Mouse (Mus musculus) embryonic facial prominence, embryonic 11.5 days (tissue): ENCODE measurements around the gene Rps6kl1. TPM values are rescaled to one million over a fixed set of nuclear protein-coding genes. Genes with fewer than 3 reads are reported as not detected.

Source experiments
- ATAC-seq: fragments of 200-750 bp; cut with Nextera tagmentation; replicated peaks from 2 replicates; pipeline ENCODE4 v1.8.0; 2017; ENCODE audit warnings: low read depth; ENCODE audit not compliant: insufficient number of reproducible peaks, low FRiP score, low TSS enrichment
- DNase-seq: peaks from one replicate; pipeline ENCODE4 v3.0.0-alpha.2; 2015; ENCODE audit warnings: low spot score
- H3K27ac ChIP-seq: fragments of 300-500 bp; sonication (generic); replicated peaks from 2 replicates; pipeline ENCODE4 v1.5.1; 2014; ENCODE audit warnings: mild to moderate bottlenecking, low read depth, low read length, control low read depth
- H3K27me3 ChIP-seq: fragments of 300-500 bp; sonication (generic); 2 replicates; pipeline ENCODE4 v1.6.1; 2014; ENCODE audit warnings: mild to moderate bottlenecking, low read length, moderate library complexity, mixed read lengths; ENCODE audit not compliant: control insufficient read depth, insufficient read depth
- H3K36me3 ChIP-seq: fragments of 300-500 bp; sonication (generic); replicated peaks from 2 replicates; pipeline ENCODE4 v1.6.1; 2014; ENCODE audit warnings: low read depth, mild to moderate bottlenecking, low read length, moderate library complexity, mixed read lengths; ENCODE audit not compliant: control insufficient read depth, insufficient read depth
- H3K4me1 ChIP-seq: fragments of 300-500 bp; sonication (generic); 2 replicates; pipeline ENCODE4 v1.6.1; 2014; ENCODE audit warnings: low read length, mixed read lengths; ENCODE audit not compliant: control insufficient read depth, insufficient read depth
- H3K4me2 ChIP-seq: fragments of 300-500 bp; sonication (generic); 2 replicates; pipeline ENCODE4 v1.6.1; 2014; ENCODE audit warnings: low read depth, mild to moderate bottlenecking, control low read depth, low read length, moderate library complexity
- H3K4me3 ChIP-seq: fragments of 300-500 bp; sonication (generic); 2 replicates; pipeline ENCODE4 v1.5.1; 2014; ENCODE audit warnings: low read depth, low read length, control low read depth
- H3K9ac ChIP-seq: fragments of 300-500 bp; sonication (generic); replicated peaks from 2 replicates; pipeline ENCODE4 v1.6.1; 2014; ENCODE audit warnings: mild to moderate bottlenecking, control low read depth, low read length
- H3K9me3 ChIP-seq: fragments of 300-500 bp; sonication (generic); replicated peaks from 2 replicates; pipeline ENCODE4 v1.6.1; 2016; ENCODE audit warnings: mild to moderate bottlenecking, low read length, inconsistent platforms, mixed read lengths; ENCODE audit not compliant: control insufficient read depth
- WGBS: fragments of 180-500 bp; shearing (Covaris S2); extraction: QIAGEN DNeasy Blood & Tissue Kit; methylation state at CpG from one replicate; pipeline ENCODE4 v1.1.7; 2014; 5-methylcytosine and 5-hydroxymethylcytosine counted together
- polyA plus RNA-seq: library from polyadenylated mRNA; unstranded; fragments of >200 nt; fragmentation: Nextera tagmentation; extraction: Ambion mirVana; gene quantifications from 2 replicates; pipeline ENCODE4 v1.2.1, GENCODE M21; 2014

The Rps6kl1 gene
- polyA plus RNA-seq, 1 experiment from 2014 or later: 1.3 TPM

DNA sequence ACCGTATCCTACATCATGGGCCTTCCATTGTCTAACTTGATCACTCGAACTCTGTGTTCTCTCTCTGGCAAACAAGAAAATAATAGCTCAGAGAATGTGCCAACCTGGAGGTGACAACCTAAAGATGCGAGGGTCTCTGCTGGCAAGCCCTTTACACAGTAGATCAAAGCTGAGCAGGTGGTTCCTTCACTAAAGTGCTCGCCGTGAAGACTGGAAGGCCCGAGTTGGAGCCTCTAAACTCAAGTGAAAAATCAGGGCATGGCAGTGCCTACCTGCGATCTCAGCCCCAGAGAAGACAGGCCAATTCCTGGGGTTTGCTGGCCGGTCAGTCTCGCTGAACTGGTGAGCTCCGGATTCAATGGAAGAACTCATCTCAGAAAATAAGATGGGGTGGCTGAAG, 42.1 kb upstream of the Rps6kl1 start:
- peaks cover 2% of the 10 kb centered on the region; the same call in 1 of the 2 replicates for H3K4me1 ChIP-seq
- H3K36me3 ChIP-seq: no peaks in the 10 kb centered on the region
- DNase-seq (no peak), ATAC-seq (no peak)
- H3K4me2 ChIP-seq: no peak overlapping the region
- no peak overlapping the region for H3K9ac ChIP-seq
- H3K9me3 ChIP-seq: no peaks in the 10 kb centered on the region
- WGBS: 82% methylated on average over 10 of the region's 10 CpGs
- no peaks in the 10 kb centered on the region for H3K27me3 ChIP-seq
- no peak overlapping the region for H3K27ac ChIP-seq
- H3K4me3 ChIP-seq: no peak overlapping the region

DNA sequence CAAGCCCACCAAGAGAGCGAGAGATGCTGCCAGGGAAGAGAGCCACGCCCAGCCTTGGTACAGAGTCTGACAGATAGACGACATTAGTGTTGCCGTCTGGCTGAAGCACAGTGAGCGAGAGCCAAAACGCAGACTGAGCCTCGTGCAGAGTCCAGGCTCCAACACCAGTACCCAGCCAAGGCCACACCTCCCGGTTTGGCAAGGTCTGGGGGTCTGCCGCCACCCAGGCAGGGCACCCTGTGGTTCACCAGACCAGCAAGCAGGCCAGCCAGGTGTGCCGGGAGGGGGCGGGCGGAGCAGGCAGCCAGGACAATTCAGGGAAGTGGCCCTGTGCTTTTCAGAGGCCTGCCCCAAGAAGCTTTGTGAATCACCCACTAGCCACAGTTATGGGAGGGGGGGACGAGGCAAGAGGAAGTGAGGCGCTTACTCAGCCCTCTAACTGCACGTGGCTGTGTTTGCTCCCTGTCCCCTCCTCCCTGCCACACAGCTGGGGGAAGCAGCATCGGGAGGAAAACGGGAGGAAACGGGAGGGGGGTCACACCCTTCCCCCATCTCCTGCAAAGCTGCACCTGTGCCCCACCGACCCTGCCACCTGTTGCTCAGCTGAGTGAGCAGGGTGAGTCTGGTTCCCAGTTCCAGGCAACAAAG, 41.5 kb upstream of the Rps6kl1 start:
- Histone ChIP-seq H3K9me3 (no peaks in the 10 kb centered on the region), H3K27ac (no peak overlapping the region), H3K4me2 (no peak overlapping the region), H3K4me1 (peaks cover 2% of the 10 kb centered on the region; the same call in 1 of the 2 replicates), H3K36me3 (no peaks in the 10 kb centered on the region), H3K9ac (no peak overlapping the region), H3K27me3 (no peaks in the 10 kb centered on the region), H3K4me3 (no peak overlapping the region)
- DNase-seq: no peak
- 22% methylated on average over 19 of the region's 19 CpGs for WGBS
- ATAC-seq: no peak

DNA sequence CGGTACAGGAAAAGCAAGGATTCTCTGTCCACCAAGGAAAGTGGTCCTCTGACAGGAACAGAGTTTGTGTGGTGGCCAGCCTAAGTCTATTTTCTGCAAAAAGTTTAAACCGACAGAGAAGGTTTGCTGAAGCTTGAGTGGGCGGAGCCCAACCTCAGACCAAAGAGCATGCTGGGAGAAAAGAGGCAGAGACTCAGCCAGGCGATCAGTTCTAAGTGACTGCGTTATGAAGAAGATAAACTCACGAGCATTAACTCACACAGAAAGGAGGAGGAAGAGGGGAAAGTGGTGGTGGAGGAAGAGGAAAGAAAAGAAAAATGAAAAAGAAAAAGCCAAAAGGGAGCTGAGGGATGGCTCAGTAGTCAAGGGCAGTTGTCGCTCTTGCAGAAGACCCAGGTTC, 39.2 kb upstream of the Rps6kl1 start:
- ATAC-seq (no peak), DNase-seq (no peak)
- no peak overlapping the region for H3K4me3 ChIP-seq
- H3K9me3 ChIP-seq: no peaks in the 10 kb centered on the region
- no peaks in the 10 kb centered on the region for H3K27me3 ChIP-seq
- no peak overlapping the region for H3K4me2 ChIP-seq
- H3K36me3 ChIP-seq: no peaks in the 10 kb centered on the region
- H3K4me1 ChIP-seq: no peaks in the 10 kb centered on the region; the same call in 1 of the 2 replicates
- WGBS: 83% methylated on average over 7 of the region's 7 CpGs
- H3K9ac ChIP-seq: no peak overlapping the region
- H3K27ac ChIP-seq: no peak overlapping the region

DNA sequence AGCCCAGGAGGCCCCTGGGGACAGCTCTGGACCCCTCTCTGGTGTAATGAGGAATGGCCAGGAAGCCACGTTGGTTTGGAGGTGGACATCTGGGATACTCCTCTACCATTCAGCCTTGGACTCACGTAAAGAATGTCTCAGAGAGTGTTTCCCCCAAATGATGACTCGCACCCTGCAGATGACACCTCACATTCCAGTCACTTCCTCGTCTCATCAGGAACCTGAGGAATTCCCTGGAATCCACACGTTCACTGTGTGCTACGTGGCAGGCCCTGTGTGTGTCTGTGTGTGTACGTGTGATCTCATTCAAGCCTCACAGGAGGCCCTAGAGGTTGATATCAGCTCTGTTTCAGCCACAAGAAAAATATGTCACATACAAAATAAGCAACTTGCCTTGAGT, 35.3 kb upstream of the Rps6kl1 start:
- Histone ChIP-seq H3K4me3 (no peak overlapping the region), H3K4me2 (no peak overlapping the region), H3K4me1 (peaks cover 5% of the 10 kb centered on the region; the same call in 1 of the 2 replicates), H3K9ac (no peak overlapping the region), H3K9me3 (no peaks in the 10 kb centered on the region), H3K36me3 (no peaks in the 10 kb centered on the region), H3K27ac (no peak overlapping the region), H3K27me3 (no peaks in the 10 kb centered on the region)
- ATAC-seq (no peak), DNase-seq (no peak)
- WGBS: 73% methylated on average over 7 of the region's 7 CpGs

DNA sequence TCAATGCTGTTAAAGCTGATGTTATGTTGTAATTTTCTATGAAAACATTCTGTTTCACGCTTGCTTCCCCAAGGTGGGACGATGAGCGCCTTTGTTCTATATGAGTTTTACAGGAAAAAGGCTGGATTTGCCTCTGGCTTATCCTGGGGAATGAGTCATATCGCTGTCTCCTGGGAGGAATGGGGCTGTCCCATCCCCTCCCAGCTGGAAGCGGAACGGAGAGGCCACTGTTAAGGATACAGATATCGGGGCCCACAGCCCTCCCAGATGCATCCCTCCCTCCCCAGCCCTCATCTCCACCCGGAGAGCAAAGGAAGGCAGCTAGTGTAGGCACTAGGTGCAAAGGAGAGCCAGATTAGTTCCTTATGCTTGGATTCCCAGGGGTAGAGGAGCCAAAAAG, 34.7 kb upstream of the Rps6kl1 start:
- Histone ChIP-seq H3K4me3 (no peak overlapping the region), H3K4me1 (peaks cover 5% of the 10 kb centered on the region; the same call in 1 of the 2 replicates), H3K9me3 (no peaks in the 10 kb centered on the region), H3K27ac (no peak overlapping the region), H3K36me3 (no peaks in the 10 kb centered on the region), H3K9ac (no peak overlapping the region), H3K4me2 (no peak overlapping the region), H3K27me3 (no peaks in the 10 kb centered on the region)
- DNase-seq: no peak
- WGBS: 64% methylated on average over 8 of the region's 8 CpGs
- no peak for ATAC-seq

DNA sequence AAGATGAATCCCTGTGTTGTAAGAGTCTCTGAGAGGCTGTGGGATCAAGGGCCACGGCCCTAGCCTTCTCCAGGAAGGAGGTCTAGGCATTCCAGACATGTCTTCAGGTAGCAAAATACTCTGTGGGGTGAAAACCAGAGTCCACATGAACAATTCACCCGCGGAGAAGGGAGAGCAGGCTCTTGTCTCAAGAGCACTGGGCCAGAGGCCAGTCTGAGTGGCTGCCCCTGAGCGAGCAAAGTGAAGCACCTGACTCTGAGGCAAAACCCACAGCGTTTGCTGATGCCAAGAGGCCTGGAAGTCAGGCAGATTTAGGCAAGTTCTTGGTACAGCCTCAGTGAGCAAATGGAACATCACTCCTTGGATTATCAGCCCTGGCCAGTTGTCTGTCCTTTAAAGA, 33.1 kb upstream of the Rps6kl1 start:
- H3K4me1 ChIP-seq: peaks cover 5% of the 10 kb centered on the region; the same call in 1 of the 2 replicates
- 63% methylated on average over 5 of the region's 5 CpGs for WGBS
- no peaks in the 10 kb centered on the region for H3K36me3 ChIP-seq
- H3K27me3 ChIP-seq: 0 out of 2 replicates have a peak, but pooled peaks cover under 1% of the 10 kb centered on the region
- DNase-seq: no peak
- no peak for ATAC-seq
- H3K9me3 ChIP-seq: no peaks in the 10 kb centered on the region
- no peak overlapping the region for H3K4me2 ChIP-seq
- H3K27ac ChIP-seq: no peak overlapping the region
- no peak overlapping the region for H3K4me3 ChIP-seq
- no peak overlapping the region for H3K9ac ChIP-seq

DNA sequence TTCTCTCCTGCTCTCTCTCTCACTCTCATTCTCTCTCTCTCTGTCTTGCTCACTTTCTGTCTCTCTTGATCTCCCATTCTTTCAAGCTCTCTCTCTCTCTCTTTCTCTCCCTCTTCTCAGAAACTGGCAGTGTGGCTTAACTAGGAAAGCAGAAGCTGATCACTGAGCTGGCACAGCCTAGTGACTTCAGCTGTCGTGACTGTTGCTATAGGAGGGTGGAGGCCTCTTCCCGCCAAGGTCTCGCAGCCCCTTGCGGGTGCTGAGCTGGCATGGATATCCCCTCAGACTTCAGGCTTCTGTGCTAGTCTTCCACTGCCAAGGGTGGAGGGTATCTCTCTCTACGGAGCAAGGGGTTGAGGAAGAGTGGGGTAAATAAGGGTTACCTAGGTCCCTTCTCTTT, 31.8 kb upstream of the Rps6kl1 start:
- 0 out of 2 replicates have a peak, but pooled peaks cover 3% of the 10 kb centered on the region for H3K27me3 ChIP-seq
- no peak overlapping the region for H3K9ac ChIP-seq
- WGBS: 65% methylated on average over 5 of the region's 5 CpGs
- H3K4me2 ChIP-seq: no peak overlapping the region
- no peaks in the 10 kb centered on the region for H3K36me3 ChIP-seq
- ATAC-seq: no peak
- peaks cover 5% of the 10 kb centered on the region; the same call in 1 of the 2 replicates for H3K4me1 ChIP-seq
- no peak for DNase-seq
- no peak overlapping the region for H3K4me3 ChIP-seq
- no peak overlapping the region for H3K27ac ChIP-seq
- H3K9me3 ChIP-seq: no peaks in the 10 kb centered on the region

DNA sequence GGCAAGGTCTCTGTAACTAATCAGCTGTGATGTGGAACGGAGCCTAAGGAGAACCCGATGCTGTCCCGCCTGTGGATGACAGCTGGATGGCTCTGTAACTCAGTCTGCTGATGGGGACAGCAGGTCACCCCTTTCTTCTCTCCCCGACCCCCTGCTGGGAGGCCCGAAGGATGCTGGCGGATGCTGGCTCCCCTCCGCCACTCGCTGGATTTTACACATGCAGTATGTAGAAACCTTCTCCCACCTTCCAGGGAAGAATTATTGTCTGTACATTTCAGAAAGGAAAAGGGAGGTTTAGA, 31.2 kb upstream of the Rps6kl1 start:
- 7% methylated on average over 8 of the region's 8 CpGs for whole genome bisulfite sequencing
- no peak overlapping the region for H3K27ac ChIP-seq
- H3K4me3 ChIP-seq: no peak overlapping the region
- no peaks in the 10 kb centered on the region for H3K9me3 ChIP-seq
- DNase-seq: peak; percentile 43
- no peak for ATAC-seq
- H3K4me1 ChIP-seq: peaks cover 7% of the 10 kb centered on the region; the same call in 1 of the 2 replicates
- H3K4me2 ChIP-seq: no peak overlapping the region; the same call in none of the 2 replicates
- no peaks in the 10 kb centered on the region for H3K36me3 ChIP-seq
- 0 out of 2 replicates have a peak, but pooled peaks cover 3% of the 10 kb centered on the region for H3K27me3 ChIP-seq
- H3K9ac ChIP-seq: no peak overlapping the region
